Mouse (Mus musculus) midbrain, embryonic 14.5 days (tissue): Measurements from ENCODE around the gene Clasp1. TPM values are rescaled to one million over a fixed set of nuclear protein-coding genes. Genes with fewer than 3 reads are reported as not detected.

Experiments used
- ATAC-seq: fragments of 200-750 bp; cut with Nextera tagmentation; 2 replicates; pipeline ENCODE4 v1.8.0; 2017; ENCODE audit warnings: moderate number of reproducible peaks, moderate library complexity; ENCODE audit not compliant: low FRiP score, low TSS enrichment
- DNase-seq: peaks from one replicate; pipeline ENCODE4 v3.0.0-alpha.2; 2015
- H3K27ac ChIP-seq: fragments of 300-500 bp; sonication (generic); replicated peaks from 2 replicates; pipeline ENCODE4 v1.5.1; 2014; ENCODE audit warnings: mild to moderate bottlenecking, low read depth, low read length, moderate library complexity
- H3K27me3 ChIP-seq: fragments of 300-500 bp; sonication (generic); 2 replicates; pipeline ENCODE4 v1.6.1; 2014; ENCODE audit warnings: low read length, control low read depth, mixed read lengths; ENCODE audit not compliant: control insufficient read depth, insufficient read depth
- H3K36me3 ChIP-seq: fragments of 300-500 bp; sonication (generic); 2 replicates; pipeline ENCODE4 v1.6.1; 2014; ENCODE audit warnings: low read length, control low read depth; ENCODE audit not compliant: control insufficient read depth, insufficient read depth
- H3K4me1 ChIP-seq: fragments of 300-500 bp; sonication (generic); 2 replicates; pipeline ENCODE4 v1.6.1; 2014; ENCODE audit warnings: mild to moderate bottlenecking, antibody characterized with exemption, low read length, control low read depth; ENCODE audit not compliant: control insufficient read depth, insufficient read depth
- H3K4me2 ChIP-seq: fragments of 300-500 bp; sonication (generic); 2 replicates; pipeline ENCODE4 v1.6.1; 2014; ENCODE audit warnings: mild to moderate bottlenecking, low read length, moderate library complexity
- H3K4me3 ChIP-seq: fragments of 300-500 bp; sonication (generic); replicated peaks from 2 replicates; pipeline ENCODE4 v1.5.1; 2014; ENCODE audit warnings: low read depth, low read length
- H3K9ac ChIP-seq: fragments of 300-500 bp; sonication (generic); replicated peaks from 2 replicates; pipeline ENCODE4 v1.6.1; 2014; ENCODE audit warnings: mild to moderate bottlenecking, low read length, moderate library complexity
- H3K9me3 ChIP-seq: fragments of 300-500 bp; sonication (generic); 2 replicates; pipeline ENCODE4 v1.6.1; 2016; ENCODE audit warnings: low read length, control low read depth, mixed read lengths; ENCODE audit not compliant: control insufficient read depth
- WGBS: fragments of 180-500 bp; shearing (Covaris S2); extraction: QIAGEN DNeasy Blood & Tissue Kit; methylation state at CpG from one replicate; pipeline ENCODE4 v1.1.7; 2014; 5-methylcytosine and 5-hydroxymethylcytosine counted together
- polyA plus RNA-seq: library from polyadenylated mRNA; unstranded; fragments of >200 nt; fragmentation: Nextera tagmentation; extraction: Ambion mirVana; gene quantifications from 2 replicates; pipeline ENCODE4 v1.2.1, GENCODE M21; 2014

Clasp1 gene
- polyA plus RNA-seq, 1 experiment from 2014 or later, result 140 TPM

DNA sequence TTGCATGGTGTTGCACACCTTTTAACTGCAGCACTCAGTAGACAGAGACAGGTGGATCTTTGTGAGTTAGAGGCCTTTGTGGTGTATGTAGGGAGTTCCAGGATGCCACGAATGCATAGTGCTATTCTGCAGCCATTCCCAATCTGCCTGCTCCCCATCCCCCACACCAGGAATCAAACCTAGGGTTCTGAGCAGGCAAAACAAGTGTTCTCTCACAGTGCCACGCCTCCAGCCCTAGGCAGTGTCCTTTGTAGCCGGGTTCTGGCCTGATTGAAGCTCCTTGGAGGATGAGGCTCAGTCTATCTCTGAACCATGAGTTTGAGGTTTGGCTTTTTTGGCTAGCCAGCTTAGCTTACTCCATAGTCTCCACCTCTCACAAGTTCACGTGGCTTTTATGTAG lies 256.8 kb downstream of the Clasp1 start:
- H3K4me2 ChIP-seq, result no peak overlapping the region
- 62% methylated on average over 4 of the region's 4 CpGs for WGBS
- H3K4me3 ChIP-seq, result no peak overlapping the region
- DNase-seq (no peak), ATAC-seq (no peak)
- H3K9ac ChIP-seq, result no peak overlapping the region
- no peaks in the 10 kb centered on the region for H3K36me3 ChIP-seq
- H3K9me3 ChIP-seq, result no peaks in the 10 kb centered on the region
- no peaks in the 10 kb centered on the region for H3K27me3 ChIP-seq
- H3K27ac ChIP-seq, result no peak overlapping the region
- H3K4me1 ChIP-seq, result no peaks in the 10 kb centered on the region

DNA sequence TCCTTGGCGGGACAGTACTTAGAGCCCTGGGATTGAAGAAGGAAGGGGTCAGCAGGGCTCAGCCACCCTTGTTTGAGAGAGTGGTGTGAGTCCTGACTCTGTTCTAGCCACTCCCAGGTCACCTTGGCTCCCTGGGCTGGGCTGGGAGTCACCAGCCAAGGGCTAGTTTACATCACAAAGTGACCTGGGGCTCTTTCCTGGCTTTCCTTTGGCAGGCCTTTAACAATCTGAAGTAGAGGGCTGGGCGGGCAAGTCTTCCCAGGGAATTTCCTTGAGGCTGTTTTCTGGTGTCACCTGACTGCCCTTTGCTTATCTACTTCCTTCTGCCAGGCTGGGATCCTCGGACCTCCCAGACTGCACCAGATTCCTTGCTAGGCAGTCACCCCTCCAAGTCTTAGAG lies 259.2 kb downstream of the Clasp1 start:
- no peak for ATAC-seq
- H3K4me1 ChIP-seq, result no peaks in the 10 kb centered on the region
- no peak for DNase-seq
- no peaks in the 10 kb centered on the region for H3K9me3 ChIP-seq
- no peaks in the 10 kb centered on the region for H3K27me3 ChIP-seq
- H3K4me2 ChIP-seq, result no peak overlapping the region
- WGBS, result 39% methylated on average over 3 of the region's 3 CpGs
- no peak overlapping the region for H3K9ac ChIP-seq
- no peak overlapping the region for H3K27ac ChIP-seq
- no peak overlapping the region for H3K4me3 ChIP-seq
- no peaks in the 10 kb centered on the region for H3K36me3 ChIP-seq

DNA sequence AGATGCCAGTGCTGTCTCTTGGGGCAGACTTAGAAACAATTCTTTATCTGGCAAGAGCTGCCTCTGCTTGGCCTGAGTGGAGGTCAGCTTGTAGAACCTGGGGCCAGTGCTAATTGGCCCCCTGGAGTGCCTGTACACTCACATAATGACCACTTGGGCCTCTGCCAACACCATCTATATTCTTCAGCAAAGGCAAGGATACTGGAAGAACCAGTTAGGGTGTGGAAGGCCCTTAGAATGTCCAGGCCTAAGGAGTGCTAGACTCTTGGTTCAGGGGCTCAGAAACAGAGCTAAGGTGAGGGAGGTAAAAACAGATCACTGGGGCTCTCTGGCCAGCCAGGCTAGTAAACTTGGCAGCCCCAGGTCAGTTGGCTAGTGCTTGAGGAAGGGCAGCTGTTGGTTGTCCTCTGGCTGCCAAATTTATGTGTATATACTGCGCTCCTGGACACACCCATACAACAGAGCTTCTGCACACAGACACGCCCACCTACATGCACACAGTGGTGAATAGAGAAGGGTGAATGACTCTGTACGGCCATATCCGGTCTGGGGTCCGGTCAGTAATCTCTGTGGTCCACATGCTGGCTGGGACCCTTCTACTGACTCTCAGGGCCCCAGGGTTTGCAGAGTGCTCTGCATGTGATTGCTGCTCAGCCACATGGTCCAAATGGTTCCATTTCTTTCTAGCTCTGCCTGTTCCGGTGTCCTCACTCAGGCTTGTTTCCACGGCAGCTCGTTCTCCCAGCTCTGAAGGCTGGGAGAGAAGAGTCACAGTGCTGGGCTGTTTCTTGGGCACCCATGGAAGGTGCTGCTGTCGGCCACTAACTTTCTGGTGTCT lies 261.3 kb downstream of the Clasp1 start:
- no peak overlapping the region for H3K27ac ChIP-seq

DNA sequence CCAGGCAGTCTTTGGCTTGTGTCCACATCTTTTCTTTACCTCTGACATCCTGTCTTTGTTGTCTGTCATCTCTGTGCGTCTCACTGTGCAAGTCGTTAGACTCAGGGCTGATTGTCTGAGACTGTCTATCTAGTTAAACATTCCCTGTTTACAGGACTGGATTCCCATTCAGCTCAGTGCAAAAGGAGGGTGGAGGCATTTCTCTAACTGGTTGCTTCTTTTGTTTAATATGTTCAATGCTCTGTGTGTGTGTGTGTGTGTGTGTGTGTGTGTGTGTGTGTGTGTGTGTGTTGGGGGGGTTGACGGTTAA lies 261.9 kb downstream of the Clasp1 start:
- DNase-seq, result no peak
- H3K4me1 ChIP-seq, result no peaks in the 10 kb centered on the region
- WGBS, result 61% methylated on average over 3 of the region's 3 CpGs
- no peak overlapping the region for H3K4me3 ChIP-seq
- no peaks in the 10 kb centered on the region for H3K9me3 ChIP-seq
- H3K27me3 ChIP-seq, result no peaks in the 10 kb centered on the region
- no peak overlapping the region for H3K27ac ChIP-seq
- H3K4me2 ChIP-seq, result no peak overlapping the region
- H3K36me3 ChIP-seq, result no peaks in the 10 kb centered on the region
- no peak overlapping the region for H3K9ac ChIP-seq
- ATAC-seq, result no peak

More for the DNA sequence above, 261.3 kb downstream of the Clasp1 start:
- DNase-seq (no peak), ATAC-seq (no peak)
- Histone ChIP-seq H3K4me2 (no peak overlapping the region), H3K4me3 (no peak overlapping the region), H3K4me1 (no peaks in the 10 kb centered on the region), H3K36me3 (no peaks in the 10 kb centered on the region), H3K9ac (no peak overlapping the region), H3K9me3 (no peaks in the 10 kb centered on the region), H3K27me3 (no peaks in the 10 kb centered on the region)
- WGBS, result 72% methylated on average over 9 of the region's 9 CpGs

DNA sequence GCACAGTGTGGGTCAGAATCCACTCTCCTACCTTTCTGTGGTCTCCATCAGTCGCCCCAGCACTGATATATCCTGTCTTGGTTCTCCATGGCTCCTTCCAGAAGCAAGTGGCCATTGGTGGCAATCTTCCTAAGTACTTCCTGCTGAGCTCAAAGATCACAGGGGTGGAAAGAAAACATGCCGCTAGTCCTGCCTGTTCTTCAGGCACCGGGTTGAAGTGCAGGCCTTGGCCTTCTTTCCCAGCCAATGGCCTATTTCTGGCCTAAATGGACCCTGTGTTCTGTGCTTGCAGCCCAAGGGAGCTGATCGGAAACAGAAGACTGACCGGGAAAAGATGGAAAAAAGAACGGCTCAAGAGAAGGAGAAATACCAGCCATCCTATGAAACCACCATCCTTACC lies 269.9 kb downstream of the Clasp1 start:
- Histone ChIP-seq H3K36me3 (no peaks in the 10 kb centered on the region), H3K4me3 (no peak overlapping the region), H3K27me3 (no peaks in the 10 kb centered on the region), H3K4me2 (no peak overlapping the region), H3K27ac (no peak overlapping the region), H3K4me1 (no peaks in the 10 kb centered on the region), H3K9ac (no peak overlapping the region), H3K9me3 (no peaks in the 10 kb centered on the region)
- 83% methylated on average over 6 of the region's 6 CpGs for WGBS
- no peak for ATAC-seq
- no peak for DNase-seq

DNA sequence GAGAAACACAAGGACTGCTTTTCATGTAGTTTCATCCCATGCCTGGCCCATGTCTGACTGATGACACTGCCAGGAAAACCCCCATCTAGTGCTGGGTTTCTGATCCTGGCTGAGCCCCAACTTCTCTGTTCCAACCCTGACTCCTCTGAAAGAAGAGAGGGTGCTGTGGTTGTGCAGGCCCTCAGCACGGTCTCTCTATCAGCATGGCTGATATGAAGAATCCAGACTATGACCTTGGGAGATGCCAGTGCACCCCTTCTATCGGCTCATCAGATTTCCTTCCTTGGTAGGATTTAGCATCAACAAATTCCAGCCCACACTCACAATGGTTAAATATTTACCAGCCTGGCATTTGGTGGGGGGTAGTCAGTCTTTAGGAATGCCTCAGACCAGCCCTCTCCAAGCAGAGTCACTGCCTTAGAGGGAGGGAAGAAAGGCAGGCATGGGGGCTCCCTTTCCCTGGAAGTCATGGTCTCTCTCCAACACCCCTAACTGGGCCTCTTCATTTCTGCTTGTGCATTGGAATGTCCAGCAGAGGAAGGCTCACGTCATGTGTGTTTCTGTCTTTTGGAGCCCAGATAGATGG lies 272.1 kb downstream of the Clasp1 start:
- H3K27ac ChIP-seq, result no peak overlapping the region
- ATAC-seq, result no peak
- H3K9ac ChIP-seq, result no peak overlapping the region
- no peaks in the 10 kb centered on the region for H3K9me3 ChIP-seq
- no peaks in the 10 kb centered on the region for H3K27me3 ChIP-seq
- H3K4me2 ChIP-seq, result no peak overlapping the region
- 82% methylated on average over 3 of the region's 3 CpGs for WGBS
- H3K36me3 ChIP-seq, result no peaks in the 10 kb centered on the region
- no peak for DNase-seq
- no peak overlapping the region for H3K4me3 ChIP-seq
- no peaks in the 10 kb centered on the region for H3K4me1 ChIP-seq

Other genes starting within 250 kb of the Clasp1 start
- gene Gm29106, start 212.5 kb upstream of the Clasp1 start, polyA plus RNA-seq, result 0.84 and 1.1 TPM in 2 replicates
- 499 and 519 TPM in 2 replicates for gene Tsn, start 77.3 kb upstream of the Clasp1 start, polyA plus RNA-seq
- gene Nifk, start 67.2 kb upstream of the Clasp1 start, polyA plus RNA-seq, result 70.0 and 75.8 TPM in 2 replicates
- 0.26 and 0.62 TPM in 2 replicates for gene Tfcp2l1, start 238.9 kb downstream of the Clasp1 start, polyA plus RNA-seq